Mouse (Mus musculus): ENCODE data around the gene Tbc1d8.

Tbc1d8 gene

DNA sequence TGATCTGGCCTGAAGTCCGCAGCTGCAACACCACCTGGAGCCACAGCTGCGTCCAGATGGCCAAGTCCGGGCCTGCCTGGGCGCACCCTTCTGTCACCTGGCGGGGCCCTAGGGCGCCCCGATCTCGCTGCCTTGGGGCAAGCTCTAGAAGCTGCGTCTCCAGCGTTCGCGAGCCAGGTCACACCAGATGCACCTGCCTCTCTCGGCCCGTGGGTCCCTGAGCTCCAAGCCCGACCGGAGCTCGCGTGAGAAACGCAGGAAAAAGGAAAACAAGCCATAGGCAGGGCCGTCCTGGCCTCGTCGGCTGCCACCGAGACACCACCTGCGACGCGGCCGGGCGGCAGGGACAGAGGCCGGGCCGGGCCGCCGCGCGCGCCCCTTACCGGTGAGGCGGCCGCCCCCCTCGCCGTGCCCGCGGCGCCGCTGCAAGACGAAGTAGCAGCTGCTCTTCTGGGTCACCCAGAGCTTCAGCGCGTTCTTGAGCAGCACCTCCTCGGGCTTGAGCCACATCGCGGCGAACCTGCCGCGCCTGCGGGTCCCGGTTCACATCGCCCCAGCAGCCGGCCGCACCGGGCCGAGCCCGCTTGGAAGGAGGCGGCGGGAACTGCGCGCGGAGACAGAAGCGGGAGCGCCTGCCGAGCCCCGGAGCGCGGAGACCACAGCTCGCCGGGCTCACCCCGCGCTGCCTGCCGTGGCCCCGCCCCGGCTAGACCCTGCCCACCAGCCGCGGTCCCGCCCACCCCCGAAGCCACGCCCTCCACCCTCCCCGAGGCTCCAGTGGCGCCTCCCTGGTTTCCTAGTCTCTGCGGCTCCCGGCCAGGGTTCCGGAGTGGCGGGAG, at the start of gene Tbc1d8:
Tbc1d8 (minus strand) TSS at position 699 of the 839 bp plus-strand sequence.
- peak; percentile 92 to 95 for DNase-seq

DNA sequence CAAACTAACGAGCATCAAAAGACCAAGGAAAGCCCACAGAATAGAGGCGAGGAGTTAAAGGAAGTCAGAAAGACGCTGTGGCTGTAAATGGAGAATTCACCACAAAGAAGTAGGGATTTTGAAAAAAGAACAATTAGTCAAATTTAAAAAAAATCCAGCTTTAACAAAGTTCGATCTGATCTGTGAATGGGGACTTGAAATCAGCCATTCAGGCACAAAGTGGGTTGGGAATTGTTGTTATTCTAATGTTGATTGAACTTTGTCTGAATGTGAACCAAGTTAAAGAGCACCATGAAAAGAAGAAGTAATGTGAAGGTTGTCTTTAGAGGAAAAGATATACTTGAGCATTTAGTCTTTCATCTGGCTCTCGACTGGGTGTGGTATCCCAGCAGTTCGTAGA, 49.8 kb upstream of the Tbc1d8 start:
- no peak for DNase-seq

DNA sequence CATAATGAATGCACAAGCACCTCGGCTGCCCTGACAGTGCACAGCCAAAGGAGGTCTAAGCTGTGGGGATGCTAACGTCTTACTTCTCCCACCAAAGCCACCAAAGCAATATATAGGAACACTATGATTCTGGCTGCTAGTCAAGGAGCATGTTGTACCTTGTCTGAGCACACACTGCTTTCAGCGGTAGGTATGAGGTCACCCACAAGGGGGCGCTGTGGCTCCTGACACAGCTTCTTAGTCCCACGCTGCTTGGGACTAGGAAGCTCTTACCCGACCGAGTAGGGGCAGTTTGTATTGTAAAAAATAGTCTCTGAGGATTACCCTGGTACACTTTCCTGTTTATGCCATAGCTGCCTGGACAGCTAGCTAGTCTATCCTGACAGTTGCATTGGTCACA, 48.9 kb upstream of the Tbc1d8 start:
- peak; percentile 84 to 91 for DNase-seq

GRCm38 (mm10) chr1:39526371-39527167, 48.0 kb upstream of the Tbc1d8 start:
- DNase-seq: peak in 1 of 2 experiments; percentile 29

DNA sequence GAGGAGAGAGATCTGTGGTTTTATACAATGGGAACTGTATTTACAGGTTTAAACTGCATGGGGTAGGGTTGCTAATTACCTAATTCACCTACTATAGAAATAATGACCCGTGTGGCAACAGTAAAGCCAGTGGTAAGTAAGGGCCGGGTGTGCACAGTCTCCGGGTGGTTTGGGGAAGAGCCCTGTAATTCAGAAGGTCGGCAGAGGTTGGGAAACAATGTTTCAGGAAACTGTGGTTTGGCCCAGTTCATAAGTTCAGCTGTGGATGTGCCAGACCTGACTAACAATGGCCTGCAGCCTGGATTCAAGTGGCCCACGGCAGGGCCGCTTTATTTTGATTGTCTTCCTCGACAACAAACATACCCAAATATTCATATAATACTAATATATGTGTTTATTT, 47.2 kb upstream of the Tbc1d8 start:
- no peak for DNase-seq

GRCm38 (mm10) chr1:39522519-39522918, 44.0 kb upstream of the Tbc1d8 start:
- DNase-seq: peak; percentile 71 to 81

- DNase-seq: no peak
These were observed 42.8 kb upstream of the Tbc1d8 start for GRCm38 (mm10) chr1:39521326-39521725.

- DNase-seq: peak; percentile 83 to 86
These were observed 36.9 kb upstream of the Tbc1d8 start for GRCm38 (mm10) chr1:39515303-39515991.

GRCm38 (mm10) chr1:39512183-39512582, 33.6 kb upstream of the Tbc1d8 start:
- DNase-seq: no peak

- no peak for DNase-seq
These were observed 33.2 kb upstream of the Tbc1d8 start for GRCm38 (mm10) chr1:39511775-39512174.

GRCm38 (mm10) chr1:39505600-39505999, 27.0 kb upstream of the Tbc1d8 start:
- DNase-seq: no peak

DNA sequence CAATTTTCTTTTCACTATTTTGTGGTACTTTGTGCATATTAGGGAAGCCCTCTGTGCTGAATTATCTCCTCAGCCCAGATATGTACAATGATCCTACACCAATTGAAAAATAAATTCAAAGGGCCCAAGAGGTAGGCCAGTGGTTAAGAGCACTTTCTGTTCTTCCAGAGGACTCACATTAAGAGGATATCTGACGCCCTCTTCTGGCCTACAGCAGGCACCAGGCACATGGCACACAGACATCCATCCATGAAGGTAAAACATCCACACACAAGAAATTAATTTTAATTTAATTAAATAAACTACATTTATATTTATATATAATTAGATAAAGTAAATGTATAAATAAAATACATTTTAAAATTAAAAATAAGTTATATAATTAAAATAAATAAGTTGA, 25.7 kb upstream of the Tbc1d8 start:
- DNase-seq: peak; percentile 43 to 45

DNA sequence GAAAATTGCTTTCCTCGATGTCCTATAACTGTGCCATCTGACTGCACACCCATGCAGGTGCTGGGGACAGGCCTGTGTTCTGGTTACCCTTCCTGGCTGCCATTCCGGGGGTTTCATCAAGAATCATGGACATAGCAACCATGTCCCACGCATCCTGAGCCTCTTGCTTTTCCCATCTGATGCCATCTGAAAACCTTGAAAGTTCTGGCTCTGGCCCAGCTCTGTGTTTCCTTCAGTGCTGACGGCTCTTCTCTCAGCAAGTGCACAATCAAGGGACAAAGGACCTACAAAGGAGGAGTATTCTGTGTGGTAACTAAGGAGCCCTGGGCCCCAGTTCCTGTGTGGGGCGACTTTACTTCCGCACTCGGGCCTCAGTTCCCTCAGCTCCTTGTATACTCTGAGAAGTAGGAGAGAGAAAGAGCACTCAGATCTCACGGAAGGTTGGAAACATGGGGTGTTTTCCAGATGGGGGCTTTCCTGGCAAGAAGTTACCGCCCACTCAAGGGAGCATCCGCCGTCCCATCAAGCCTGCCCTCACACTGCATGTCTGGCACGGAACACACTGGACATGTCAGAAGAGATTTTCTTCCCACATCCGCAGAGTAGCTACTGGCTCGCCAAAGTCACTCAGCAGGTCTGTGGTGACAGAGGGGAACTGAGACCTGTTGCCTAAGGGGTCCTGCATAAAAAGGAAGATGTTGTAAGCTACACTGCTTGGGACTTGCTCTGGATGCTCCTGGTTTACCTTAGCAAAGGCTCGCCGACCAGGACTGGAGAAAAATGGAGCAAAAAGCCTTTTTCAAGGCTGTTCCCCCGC, 24.5 kb upstream of the Tbc1d8 start:
- DNase-seq: peak; percentile 41 to 48

DNA sequence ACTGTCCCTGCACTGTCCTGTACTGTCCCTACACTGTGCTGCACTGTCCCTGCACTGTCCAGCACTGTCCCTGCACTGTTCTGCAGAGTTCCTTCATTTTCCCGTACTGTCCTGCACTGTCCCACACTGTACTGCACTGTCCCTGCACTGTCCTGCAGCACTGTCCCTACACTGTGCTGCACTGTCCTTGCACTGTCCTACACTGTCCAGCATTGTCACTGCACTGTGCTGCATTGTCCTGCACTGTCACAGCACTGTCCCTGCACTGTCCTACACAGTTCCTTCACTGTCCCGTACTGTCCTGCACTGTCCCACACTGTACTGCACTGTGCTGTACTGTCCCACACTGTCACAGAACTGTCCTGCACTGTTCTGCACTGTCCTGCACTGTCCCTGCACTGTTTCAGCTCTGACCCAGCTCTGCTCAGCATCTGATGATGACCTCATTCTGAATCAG, 21.0 kb upstream of the Tbc1d8 start:
- no peak for DNase-seq

DNA sequence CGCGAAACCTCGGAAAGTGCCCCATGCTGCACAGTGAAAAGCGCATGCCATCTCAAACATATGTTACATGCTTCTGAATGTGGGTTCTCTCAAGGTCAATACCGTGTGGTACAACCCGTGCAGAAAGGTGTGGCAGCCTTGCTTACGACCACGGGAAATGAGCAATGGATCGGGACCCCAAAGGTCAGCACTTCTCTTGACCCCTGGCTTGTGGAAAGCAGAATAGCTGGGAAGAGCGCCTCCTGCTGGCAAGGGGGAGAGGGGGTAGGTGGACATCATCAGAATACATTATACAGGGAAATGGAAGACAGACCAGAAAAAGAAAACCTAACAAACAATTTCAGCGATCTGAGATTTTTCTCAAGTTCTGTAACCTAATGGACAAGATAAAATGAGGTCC, 19.2 kb upstream of the Tbc1d8 start:
- DNase-seq: no peak

DNA sequence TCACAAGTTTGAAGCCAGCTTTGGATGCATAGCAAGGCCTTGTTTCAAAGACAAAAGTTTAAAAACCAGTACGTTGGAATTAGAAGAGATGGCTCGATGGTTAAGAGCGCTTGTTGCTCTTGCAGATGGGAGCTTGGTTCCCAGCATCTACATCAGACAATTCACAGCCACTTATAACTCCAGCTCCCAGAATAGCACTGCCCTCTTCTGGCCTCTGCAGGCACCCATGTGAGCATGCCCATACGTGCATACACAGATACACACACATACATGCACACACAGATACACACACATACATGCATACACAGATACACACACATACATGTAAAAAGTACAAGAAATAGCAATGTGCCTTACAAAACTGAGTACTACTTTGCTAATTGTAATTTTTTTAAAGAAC, 18.4 kb upstream of the Tbc1d8 start:
- DNase-seq: no peak

DNA sequence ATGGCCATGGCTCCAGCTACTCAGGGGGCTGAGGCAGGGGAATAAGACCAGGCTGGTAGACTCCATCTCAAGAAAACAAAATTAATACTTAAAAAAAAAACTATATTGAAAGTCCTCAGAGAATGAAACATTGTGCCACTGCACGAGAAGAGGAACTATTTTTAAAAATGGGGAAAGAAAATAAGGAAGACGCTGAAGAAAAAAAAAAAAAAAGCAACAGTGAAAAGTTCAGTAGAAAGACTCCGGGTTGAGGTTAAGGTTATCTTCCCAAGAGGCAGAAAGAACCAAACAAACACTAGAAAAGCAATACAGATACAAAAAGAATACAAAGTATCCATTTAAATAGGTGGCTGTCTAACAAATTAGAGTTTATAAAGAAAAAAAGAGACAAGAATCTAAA, 15.1 kb upstream of the Tbc1d8 start:
- DNase-seq: no peak

DNA sequence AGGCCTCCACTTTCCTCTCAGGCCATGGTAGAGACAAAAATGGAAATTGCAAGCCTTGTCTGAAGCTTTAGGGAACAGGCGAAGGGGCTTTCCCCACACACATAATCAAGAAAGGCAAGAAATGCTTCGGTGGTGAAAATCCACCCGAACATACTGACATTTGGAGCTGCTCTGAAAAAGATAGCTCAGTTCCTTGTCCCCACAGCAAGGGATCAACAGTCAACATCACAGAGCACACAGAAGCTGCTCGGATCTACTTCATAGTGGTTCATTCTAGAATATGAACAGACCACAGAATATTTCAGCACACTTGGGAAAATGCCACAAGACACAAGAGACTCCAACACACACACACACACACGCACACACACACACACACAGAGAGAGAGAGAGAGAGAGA, 14.6 kb upstream of the Tbc1d8 start:
- no peak for DNase-seq

- DNase-seq: no peak
These were observed 8.8 kb upstream of the Tbc1d8 start for GRCm38 (mm10) chr1:39487370-39487769.

- DNase-seq: no peak
These were observed 3.7 kb upstream of the Tbc1d8 start for GRCm38 (mm10) chr1:39482115-39482815.

DNA sequence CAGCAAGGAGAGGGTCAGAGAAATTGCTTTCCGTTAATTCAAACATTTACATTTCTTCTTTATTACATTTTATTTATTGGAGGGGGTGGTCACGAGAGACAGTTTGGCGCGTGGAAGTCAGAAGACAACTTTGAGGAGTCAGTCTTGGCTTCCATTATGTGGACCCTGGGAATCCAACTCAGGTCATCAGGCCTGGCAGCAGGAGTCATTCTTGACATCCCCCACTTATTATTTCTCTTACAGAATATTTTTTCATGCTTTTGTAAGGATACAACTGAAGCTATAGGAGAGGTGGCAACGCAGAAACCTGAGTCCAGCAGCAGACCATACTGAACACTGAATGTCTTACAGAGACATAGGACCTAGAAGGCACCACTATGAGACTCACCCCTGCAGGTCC, 699 bp upstream of the Tbc1d8 start:
- DNase-seq: no peak

DNA sequence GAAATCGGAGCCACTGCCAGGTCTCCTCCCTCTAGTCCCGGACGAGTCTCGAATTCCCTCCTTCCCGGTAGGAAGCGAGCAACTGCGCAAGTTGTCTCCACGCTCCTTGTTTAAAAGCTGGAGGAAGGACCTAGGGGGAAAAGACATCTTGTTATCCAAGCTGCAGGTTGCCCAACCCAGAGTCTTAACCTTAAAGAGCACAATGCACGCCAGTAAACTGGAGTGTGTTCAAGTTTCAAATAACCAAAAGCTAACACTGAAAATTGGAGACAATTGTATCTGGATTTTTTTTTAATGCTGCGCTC, 293 bp upstream of the Tbc1d8 start:
- DNase-seq: no peak
